Mouse (Mus musculus) retina, embryonic 14.5 days (tissue): ENCODE data around the gene Nkain4.
A peak's percentile ranks its signal among the peaks of the same experiment; 100 is the strongest.

Experiments
- DNase-seq: peaks from one replicate; pipeline ENCODE4 v3.0.0-alpha.2; 2015; ENCODE audit warnings: low spot score

The Nkain4 gene

GRCm38 (mm10) chr2:180954061-180955047 lies at the start of gene Nkain4:
Nkain4 (minus strand) TSS chr2:180954699.
- DNase-seq = peak; percentile 92

GRCm38 (mm10) chr2:180996905-180997304 lies 42.4 kb upstream of the Nkain4 start:
- DNase-seq = no peak

GRCm38 (mm10) chr2:180996436-180996835 lies 41.9 kb upstream of the Nkain4 start:
- peak; percentile 86 for DNase-seq

GRCm38 (mm10) chr2:180995457-180995856 lies 41.0 kb upstream of the Nkain4 start:
- DNase-seq = no peak

GRCm38 (mm10) chr2:180994360-180994759 lies 39.9 kb upstream of the Nkain4 start:
- no peak for DNase-seq

- no peak for DNase-seq
Measured at GRCm38 (mm10) chr2:180990347-180990746, 35.8 kb upstream of the Nkain4 start.

- no peak for DNase-seq
Measured at GRCm38 (mm10) chr2:180988948-180989347, 34.4 kb upstream of the Nkain4 start.

GRCm38 (mm10) chr2:180988347-180988913 lies 33.9 kb upstream of the Nkain4 start:
- peak; percentile 4 for DNase-seq

GRCm38 (mm10) chr2:180987432-180988030 lies 33.0 kb upstream of the Nkain4 start:
- DNase-seq = no peak

GRCm38 (mm10) chr2:180987001-180987400 lies 32.5 kb upstream of the Nkain4 start:
- no peak for DNase-seq

GRCm38 (mm10) chr2:180986449-180986848 lies 31.9 kb upstream of the Nkain4 start, which contains the start of gene Col20a1:
Col20a1 (plus strand) TSS chr2:180986535.
- DNase-seq = no peak

- DNase-seq = no peak
Measured at GRCm38 (mm10) chr2:180985635-180986034, 31.1 kb upstream of the Nkain4 start.

GRCm38 (mm10) chr2:180981133-180981532 lies 26.6 kb upstream of the Nkain4 start:
- DNase-seq = no peak

- DNase-seq = peak; percentile 89
Measured at GRCm38 (mm10) chr2:180967010-180967763, 12.7 kb upstream of the Nkain4 start, which contains the start of gene Arfgap1. Arfgap1 (plus strand) TSS chr2:180967225.

- DNase-seq = no peak
Measured at GRCm38 (mm10) chr2:180966092-180966882, 11.8 kb upstream of the Nkain4 start.

GRCm38 (mm10) chr2:180963956-180964355 lies 9.5 kb upstream of the Nkain4 start:
- DNase-seq = peak; percentile 93

- no peak for DNase-seq
Measured at GRCm38 (mm10) chr2:180962616-180963308, 8.3 kb upstream of the Nkain4 start.

GRCm38 (mm10) chr2:180960187-180960586 lies 5.7 kb upstream of the Nkain4 start:
- DNase-seq = no peak

- no peak for DNase-seq
Measured at GRCm38 (mm10) chr2:180959605-180960004, 5.1 kb upstream of the Nkain4 start.

- no peak for DNase-seq
Measured at GRCm38 (mm10) chr2:180953638-180954037, 861 bp downstream of the Nkain4 start.
